Mouse (Mus musculus) adrenal gland, adult 2 months (tissue): Measurements from ENCODE around the gene Wnt9a. TPM values are rescaled to one million over a fixed set of nuclear protein-coding genes. Genes with fewer than 3 reads are reported as not detected.

Source experiments
- DNase-seq: peaks from one replicate; pipeline ENCODE4 v3.0.0; 2021
- polyA plus RNA-seq: library from polyadenylated mRNA; depleted of rRNA; stranded (reverse); fragments of >200 nt; gene quantifications from 2 replicates; pipeline ENCODE4 v1.2.3, GENCODE M21; 2012
- total RNA-seq, 2 experiments: library from RNA; stranded (reverse); gene quantifications; 2 replicates each; pipeline ENCODE4 v1.2.3; 2021

The Wnt9a gene
- total and polyA plus RNA-seq, 3 experiments, result 0.58 to 2.7 (median 2.6) TPM

- peak; percentile 87 for DNase-seq
These were observed 3.8 kb upstream of the Wnt9a start for GRCm38 (mm10) chr11:59302700-59303569.

DNA sequence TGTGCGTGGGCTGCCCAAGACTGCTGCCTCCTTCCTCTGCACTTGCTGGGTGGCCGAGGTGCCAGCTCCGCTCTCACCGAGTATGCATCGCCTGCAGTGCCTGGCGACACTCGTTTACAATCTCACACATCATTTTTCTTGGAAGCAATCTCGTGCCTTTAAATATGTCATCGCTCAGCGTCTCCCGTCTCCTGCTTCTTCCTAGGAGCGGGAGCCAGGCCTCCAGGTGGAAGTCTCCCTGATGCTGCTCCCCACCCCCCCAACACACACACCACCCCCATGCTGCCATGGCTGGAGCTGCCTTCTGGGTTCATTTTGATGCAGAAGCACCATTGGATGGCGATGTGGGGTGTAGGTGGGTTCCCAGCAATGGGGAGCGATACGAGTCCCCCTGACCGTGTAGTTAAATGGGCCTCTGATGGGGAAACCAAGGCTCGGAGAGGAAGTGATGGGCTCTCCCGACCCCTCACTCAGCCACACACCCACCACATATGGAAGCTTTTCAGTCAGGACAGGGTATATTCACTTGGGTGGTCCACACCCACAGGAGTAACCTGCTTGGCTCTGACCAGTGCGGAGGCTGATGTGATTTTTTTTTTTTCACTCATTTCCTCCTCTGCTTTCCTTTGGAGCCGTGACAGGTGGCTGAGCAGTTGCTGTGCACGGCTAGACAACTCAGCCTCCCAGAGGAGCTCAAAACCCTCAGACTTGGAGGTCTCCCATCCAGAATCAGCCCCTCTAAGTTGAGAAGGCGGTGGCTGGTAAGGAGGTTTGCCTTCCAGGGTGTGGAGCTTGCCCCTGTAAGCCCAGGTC lies 1.5 kb upstream of the Wnt9a start:
- no peak for DNase-seq

- DNase-seq, result no peak
These were observed 910 bp upstream of the Wnt9a start for GRCm38 (mm10) chr11:59305821-59306215.

DNA sequence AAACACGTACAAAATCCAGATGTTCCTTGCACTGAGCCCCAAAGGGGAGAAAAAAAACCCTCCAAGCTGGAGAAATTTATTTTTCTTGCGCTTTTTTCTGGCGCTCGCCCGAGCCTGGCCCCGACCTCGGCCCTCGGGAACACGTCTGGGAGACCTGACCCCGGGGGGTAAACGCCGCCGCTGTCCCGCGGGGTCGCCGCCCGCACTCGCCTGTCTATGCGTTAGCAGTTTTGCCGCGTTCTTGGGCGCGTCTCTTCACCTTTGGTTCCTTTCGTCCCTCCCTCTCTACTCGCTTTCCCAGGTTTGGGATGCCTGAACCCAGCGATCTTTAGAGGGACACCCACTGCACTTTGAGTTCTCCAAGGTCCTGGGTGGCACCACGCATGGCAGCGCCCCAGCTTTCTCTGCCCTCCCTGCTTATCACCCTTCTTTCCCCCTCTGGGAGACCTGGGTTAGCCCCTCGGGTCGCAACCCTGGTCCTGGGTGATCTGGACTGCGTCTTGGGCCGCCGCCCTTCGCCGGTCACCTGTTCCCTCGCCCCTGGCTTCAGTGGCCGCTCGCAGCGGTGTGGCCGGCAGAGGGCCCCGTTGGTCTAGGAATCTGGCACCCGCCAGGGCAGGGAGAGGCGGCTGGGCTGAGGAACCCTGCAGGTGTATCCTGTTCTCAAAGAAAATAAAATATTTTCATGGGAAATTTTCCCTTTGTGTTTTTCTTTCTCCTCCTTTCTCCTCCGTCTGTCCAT lies 865 bp downstream of the Wnt9a start:
- DNase-seq, result peak; percentile 86

DNA sequence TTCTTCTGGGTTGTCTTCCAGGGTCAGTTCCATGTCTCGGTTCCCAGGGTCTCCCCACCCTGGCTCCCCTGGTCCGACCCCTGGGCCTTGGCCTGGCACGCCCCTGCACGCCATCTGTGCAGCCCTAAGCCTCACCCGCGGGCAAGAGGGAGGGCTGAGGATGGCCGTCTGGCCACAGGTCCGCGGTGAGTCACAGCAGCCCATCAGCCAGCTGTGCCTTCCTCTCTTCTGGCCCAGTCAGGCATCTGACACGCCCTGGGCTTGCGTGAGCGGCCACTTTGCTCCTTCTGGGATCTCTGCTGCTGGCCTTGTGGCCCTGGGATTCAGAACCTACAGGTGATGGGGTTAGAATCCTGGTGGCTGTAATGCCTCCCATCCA lies 1.4 kb downstream of the Wnt9a start:
- no peak for DNase-seq

DNA sequence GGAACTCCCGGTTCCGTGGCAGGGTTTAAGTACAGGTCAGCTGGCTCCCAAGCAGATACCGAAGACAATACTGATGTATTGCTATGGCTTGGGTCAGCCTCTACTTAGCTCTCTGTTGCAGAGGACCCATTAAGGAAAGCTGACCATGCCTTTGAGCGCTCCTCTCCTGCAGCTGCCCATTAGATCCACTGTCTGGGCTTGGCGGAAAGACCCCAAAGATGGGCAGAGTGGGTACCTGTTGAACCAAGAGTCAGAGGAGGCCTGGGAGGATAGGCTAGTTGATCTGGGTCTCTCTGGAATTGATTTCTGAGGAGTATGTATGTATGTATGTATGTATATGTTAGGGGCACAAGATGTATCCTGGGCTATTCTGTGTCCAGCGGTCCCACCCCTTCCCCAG lies 1.9 kb downstream of the Wnt9a start:
- no peak for DNase-seq

DNA sequence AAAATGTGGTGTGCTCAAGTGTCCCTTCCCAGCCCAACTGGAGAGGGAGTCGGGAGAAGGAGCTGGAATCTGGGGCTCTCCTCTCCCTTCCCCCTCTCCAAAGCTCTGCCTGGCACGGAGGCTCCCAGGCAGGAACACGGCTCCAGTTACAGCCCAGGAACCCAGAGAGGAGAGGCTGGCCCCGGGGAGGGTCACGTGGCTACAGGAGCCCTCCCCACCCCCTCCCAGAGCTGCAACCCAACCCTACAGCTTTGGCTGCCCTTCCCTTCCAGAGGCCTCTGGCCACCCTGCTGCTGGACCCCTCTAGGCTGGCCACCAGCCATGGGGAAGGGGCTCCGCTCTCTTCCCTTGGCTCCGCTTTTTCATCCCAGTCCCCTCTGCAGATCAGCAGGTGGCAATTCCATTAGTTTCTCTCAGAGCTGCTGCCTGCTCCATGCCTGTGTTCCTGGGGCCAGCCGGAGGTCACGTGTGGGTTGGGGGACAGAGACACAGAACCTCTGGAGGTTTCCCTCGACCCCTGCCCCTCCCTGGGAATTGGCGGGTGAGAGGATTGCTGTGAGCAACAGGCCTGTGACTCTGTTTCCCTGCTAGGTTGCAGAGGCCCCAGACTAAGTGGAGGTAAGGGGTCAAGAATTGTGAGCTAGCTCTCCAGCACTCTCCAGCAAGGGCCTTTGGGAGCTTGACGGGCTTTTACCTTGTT lies 2.5 kb downstream of the Wnt9a start:
- DNase-seq, result peak; percentile 19

GRCm38 (mm10) chr11:59309976-59310375 lies 3.2 kb downstream of the Wnt9a start:
- no peak for DNase-seq

- DNase-seq, result no peak
These were observed 5.3 kb downstream of the Wnt9a start for GRCm38 (mm10) chr11:59312060-59312459.

GRCm38 (mm10) chr11:59312501-59312900 lies 5.8 kb downstream of the Wnt9a start:
- no peak for DNase-seq

DNA sequence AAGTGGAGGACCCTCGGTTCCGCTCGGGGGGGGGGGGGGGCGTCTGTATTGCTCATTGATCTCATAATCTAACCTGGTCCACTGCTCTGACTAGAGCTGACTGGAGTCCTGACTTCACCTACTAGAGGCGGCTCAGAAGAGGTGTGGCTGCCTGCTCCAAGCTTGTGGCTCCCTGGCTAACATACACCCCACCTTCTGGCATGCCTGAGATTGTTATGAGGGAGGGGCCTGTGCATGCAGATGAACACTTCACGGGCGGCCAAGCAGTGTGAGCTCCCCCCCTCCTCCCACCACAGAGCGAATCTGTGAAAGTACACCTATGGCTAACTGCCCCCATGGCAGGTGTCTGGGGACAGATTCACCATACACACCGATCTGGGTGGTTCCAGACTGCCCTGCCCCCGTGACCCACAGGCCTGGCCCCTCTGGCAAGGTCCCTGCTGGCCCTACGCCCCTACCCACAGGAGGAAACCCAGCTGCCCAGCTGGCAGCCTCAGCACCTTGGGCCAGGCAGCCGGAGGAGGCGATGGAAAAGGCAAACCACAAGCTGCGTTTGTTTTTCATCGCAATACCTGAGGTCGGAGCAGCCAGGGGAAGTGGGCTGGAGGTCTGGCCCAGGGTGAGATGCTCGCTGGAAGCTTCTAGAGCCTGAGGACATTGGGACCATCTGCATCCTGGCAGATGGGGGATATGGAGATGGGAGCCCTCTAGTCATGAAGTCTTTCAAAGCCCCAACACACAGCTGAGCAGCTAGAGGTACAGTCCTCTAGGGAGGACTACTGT lies 6.5 kb downstream of the Wnt9a start:
- no peak for DNase-seq

DNA sequence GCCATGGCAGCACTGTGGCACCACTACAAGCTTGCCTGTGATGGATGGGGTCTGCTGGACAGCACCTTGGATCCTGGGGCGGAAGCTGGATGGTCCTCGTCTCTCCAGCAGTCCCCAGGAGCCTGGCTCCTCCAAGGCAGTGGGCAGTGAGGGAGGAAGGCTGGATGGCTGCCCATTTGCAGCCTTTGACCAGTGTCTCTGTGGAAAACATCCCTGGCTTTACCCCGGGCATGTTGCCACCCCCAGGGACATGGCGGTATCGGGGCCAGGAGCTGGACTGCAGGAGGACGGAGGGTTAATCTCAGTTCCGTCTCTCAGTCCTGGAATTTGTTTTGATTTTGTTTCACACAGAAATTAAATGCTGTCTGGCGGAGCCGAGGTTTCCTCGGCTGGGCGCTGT lies 7.2 kb downstream of the Wnt9a start:
- no peak for DNase-seq

DNA sequence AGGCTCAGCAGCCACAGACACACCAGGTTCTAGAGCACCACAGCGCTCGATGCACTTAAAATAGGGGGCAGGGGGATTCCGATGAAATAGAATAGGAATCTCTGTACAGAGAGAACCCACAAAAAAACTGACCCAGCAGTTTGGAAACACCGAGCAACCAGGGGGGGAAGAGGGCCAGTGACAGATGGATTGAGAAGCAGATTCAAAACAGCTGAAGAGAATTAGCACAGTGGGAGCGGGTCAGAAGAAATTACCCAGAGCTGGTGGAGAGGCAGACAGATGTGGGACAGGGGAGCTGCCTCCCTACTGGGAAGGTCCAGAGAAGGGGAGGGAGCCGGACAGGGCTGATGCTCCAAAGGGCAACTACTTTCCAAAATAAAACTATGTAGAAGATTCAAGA lies 9.8 kb downstream of the Wnt9a start:
- DNase-seq, result no peak

DNA sequence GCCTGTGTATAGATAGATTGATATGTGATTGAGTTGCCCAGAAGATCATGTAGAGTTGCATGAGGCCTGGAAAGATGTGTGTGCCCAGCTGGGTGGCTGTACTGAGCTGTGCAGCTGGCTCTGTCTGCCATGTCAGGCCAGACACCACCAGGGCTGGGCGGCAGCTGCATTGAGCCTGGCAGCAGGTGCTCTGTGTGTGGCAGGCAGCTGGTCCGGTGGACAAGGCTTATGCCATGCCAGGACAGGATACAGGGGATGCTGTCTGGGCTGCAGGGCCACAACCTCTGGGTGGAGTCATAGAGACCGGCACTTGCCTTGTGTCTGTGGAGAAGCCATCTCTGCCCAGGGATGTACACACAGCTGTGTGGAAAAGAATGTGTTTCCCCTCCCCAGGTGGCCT lies 16.3 kb downstream of the Wnt9a start:
- no peak for DNase-seq

- no peak for DNase-seq
These were observed 18.0 kb downstream of the Wnt9a start for GRCm38 (mm10) chr11:59324777-59325176.

DNA sequence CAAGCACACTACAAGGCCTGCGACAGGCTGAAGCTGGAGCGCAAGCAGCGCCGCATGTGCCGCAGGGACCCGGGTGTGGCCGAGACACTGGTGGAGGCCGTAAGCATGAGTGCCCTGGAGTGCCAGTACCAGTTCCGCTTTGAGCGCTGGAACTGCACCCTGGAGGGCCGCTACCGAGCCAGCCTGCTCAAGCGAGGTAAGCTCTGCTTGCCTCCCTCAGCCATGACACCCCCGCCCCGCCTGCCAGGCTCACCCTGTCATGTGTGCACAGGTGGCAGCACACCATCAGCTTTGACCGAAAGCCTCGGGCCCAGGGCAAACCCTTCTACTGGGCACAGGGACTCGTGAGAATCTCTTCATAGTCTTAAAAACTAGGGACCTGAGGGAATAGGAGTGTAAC lies 20.9 kb downstream of the Wnt9a start:
- DNase-seq, result no peak

GRCm38 (mm10) chr11:59329616-59330015 lies 22.9 kb downstream of the Wnt9a start:
- no peak for DNase-seq

DNA sequence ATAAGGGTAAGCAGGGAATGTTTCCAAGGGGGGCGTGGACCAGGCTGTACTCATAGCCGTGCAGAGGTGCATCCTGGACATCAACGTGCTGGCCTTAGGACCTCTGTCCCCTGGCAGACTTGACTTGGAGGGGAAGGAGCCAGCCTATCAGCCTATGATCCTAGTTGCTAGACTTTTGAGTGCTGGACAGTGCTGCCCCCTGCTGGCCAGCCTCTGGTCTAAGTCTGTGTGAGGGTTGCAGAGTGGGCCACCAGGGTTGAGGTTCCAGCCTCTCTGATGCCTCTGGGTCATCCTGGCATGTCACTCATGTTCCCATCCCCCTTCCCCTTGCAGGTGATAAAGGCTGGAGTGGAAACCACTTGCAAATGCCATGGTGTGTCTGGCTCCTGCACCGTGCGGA lies 23.8 kb downstream of the Wnt9a start:
- DNase-seq, result peak; percentile 40

- DNase-seq, result no peak
These were observed 24.6 kb downstream of the Wnt9a start for GRCm38 (mm10) chr11:59331167-59331869.

- DNase-seq, result no peak
These were observed 26.2 kb downstream of the Wnt9a start for GRCm38 (mm10) chr11:59332938-59333337.
